Mouse (Mus musculus) frontal cortex, postnatal 36 days (tissue): ENCODE measurements around the gene Med15.
"Not testable (repeated sequence)": the region's sequence is repeated elsewhere in the genome, so short reads cannot be mapped to it uniquely, and the experiment has no call there.

Source experiments
- DNase-seq, 2 experiments: peaks; one replicate each; pipeline ENCODE4 v3.0.0; 2022; ENCODE audit warnings: low spot score in 2 of 2

Med15 gene

GRCm38 (mm10) chr16:17732841-17733340 is at the start of gene Med15:
TSS of gene Med15 (minus strand) at chr16:17732891.
- DNase-seq = no peak

- DNase-seq = no peak
These were observed 47.0 kb upstream of the Med15 start for GRCm38 (mm10) chr16:17779692-17780091.

DNA sequence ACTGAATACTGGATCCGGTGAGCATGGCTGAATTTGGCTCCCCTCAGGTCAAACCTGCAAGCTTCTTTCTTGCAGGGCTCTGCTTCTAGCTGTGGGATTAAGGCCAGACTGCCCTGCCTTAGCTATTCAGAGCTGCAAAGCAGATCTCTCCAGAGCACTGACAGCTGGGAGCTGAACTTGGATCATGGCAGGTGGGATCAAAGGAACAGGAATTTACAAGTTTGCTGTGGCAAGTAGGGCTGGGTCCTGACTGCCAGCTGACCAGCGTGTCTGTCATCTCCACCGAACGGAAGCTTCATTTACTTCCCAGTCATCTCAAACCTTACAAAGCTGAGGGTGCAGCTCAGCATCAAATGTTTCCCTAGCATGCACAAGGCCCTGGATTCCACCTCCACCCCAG is 45.5 kb upstream of the Med15 start:
- DNase-seq = no peak

DNA sequence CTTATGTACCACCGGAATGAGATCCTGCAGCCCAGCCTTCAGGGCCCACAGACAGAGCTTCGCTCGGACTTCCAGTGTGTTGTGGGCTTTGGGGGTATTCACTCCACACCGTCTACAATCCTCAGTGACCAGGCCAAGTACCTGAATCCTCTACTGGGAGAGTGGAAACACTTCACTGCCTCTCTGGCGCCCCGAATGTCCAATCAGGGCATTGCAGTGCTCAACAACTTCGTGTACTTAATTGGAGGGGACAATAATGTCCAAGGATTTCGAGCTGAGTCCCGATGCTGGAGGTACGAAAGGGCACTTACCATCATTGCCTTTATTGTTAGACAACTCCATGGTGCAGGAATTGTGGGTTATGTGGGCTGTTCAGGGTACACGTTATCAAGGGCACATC is 44.1 kb upstream of the Med15 start:
- no peak for DNase-seq

DNA sequence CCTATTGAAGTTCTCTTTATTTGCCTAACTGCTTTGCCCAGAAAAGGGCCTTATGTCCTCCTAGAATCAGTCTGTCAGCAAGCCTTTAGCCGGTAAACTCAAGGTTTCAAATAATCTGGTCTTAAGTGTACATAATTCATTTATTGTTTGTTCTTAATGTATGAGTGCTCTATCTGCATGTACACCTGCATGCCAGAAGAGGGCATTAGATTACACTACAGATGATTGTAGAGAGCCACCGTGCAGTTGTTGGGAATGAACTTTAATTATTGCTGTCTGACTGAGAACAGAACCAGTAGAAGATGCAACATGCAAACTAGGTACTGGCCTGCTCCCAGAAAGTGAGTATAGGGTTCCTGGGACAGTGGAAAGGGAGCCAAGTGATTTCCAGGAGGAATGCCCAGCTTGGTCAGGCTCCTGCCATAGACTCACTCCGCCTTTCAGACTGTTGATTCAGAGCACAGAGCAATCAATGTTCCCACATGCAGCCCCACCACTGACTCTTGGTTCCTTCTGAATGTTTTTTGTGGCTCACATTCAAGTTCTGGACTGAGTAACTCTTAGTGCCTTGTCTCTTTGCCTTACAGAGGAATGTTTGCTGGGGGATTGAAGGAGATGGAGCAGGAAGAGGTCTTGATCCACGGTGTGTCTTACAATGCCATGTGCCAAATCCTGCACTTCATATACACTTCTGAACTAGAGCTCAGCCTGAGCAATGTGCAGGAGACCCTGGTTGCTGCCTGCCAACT is 38.6 kb upstream of the Med15 start:
- DNase-seq = no peak

GRCm38 (mm10) chr16:17768834-17769233 is 36.1 kb upstream of the Med15 start:
- DNase-seq = peak; percentile 13 to 55

- no peak for DNase-seq
These were observed 31.4 kb upstream of the Med15 start for GRCm38 (mm10) chr16:17764108-17764511.

GRCm38 (mm10) chr16:17761074-17761473 is 28.4 kb upstream of the Med15 start:
- no peak for DNase-seq

- peak in 1 of 2 experiments; percentile 7 for DNase-seq
These were observed 28.0 kb upstream of the Med15 start for GRCm38 (mm10) chr16:17760657-17761056.

GRCm38 (mm10) chr16:17759813-17760321 is 27.2 kb upstream of the Med15 start:
- DNase-seq = peak; percentile 35 to 45

GRCm38 (mm10) chr16:17759344-17759773 is 26.7 kb upstream of the Med15 start, which contains the start of gene Klhl22:
TSS of gene Klhl22 (plus strand) at chr16:17759618.
- DNase-seq = peak; percentile 86 to 89

- no peak for DNase-seq
These were observed 26.2 kb upstream of the Med15 start for GRCm38 (mm10) chr16:17758902-17759301.

- no peak for DNase-seq
These were observed 25.1 kb upstream of the Med15 start for GRCm38 (mm10) chr16:17757756-17758155.

GRCm38 (mm10) chr16:17753686-17754085 is 21.0 kb upstream of the Med15 start:
- DNase-seq = no peak

DNA sequence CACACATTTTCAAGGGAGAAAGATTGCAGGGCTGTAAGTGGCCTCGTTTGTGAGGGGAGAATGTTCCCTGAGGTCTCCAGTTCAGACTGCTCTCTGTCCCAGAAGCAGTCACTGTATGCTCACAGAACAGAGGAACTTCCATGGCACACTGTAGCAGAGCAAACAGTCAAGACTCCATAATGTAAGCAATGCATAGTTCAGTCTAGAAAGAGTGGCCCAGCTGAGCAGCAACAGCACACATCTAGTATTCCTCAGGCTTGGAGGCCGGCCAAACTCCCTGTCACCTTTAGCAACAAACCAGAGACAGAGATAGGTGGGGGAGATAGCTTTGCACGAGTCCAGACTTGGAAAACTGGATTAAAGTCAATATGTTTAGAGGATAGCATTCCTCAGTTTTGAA is 20.3 kb upstream of the Med15 start:
- DNase-seq = no peak

GRCm38 (mm10) chr16:17745067-17745466 is 12.4 kb upstream of the Med15 start:
- DNase-seq = no peak

GRCm38 (mm10) chr16:17744536-17744935 is 11.8 kb upstream of the Med15 start:
- no peak for DNase-seq

DNA sequence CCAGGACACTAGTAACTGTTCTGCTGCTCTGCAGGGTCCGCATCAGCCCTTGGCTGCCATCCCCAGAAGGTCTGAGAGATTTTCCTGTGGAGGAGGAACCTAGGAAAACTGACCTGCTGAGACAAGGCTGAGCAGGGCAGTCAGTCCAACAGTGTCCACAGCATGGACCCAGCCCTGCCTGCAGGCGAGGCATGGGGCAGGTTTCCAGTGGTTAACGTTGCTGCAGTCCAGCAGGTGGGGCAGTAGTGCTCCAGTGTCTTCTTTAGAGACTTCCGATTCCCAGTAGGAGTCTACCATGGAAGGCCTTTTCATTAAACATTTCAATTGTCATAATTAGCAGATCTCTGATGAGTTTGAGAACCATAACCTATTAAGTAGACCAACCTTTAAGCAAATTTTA is 10.6 kb upstream of the Med15 start:
- no peak for DNase-seq

GRCm38 (mm10) chr16:17742810-17743209 is 10.1 kb upstream of the Med15 start:
- no peak for DNase-seq

GRCm38 (mm10) chr16:17740080-17740479 is 7.4 kb upstream of the Med15 start:
- DNase-seq = no peak

DNA sequence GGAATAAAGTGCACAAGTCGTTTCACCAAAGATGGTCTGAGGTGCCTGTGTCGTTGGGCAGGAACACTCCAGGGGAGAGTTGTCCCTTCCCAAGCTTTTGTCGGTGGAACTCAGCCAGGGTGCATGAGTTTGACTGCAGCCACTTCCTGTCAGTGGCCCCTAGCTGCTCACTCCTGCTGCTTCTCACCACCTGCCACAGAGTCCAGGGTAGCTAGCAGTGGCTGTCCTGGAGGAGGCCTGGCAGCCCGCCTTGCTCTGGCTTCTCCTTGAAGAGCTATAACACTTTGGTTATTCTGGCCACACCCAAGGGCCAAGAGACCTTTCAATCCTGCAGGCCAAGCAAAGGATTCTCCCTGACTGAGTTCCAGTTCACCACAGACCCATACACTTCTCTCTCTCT is 3.5 kb upstream of the Med15 start:
- no peak for DNase-seq

GRCm38 (mm10) chr16:17734872-17735271 is 2.2 kb upstream of the Med15 start:
- not testable (repeated sequence) for DNase-seq

DNA sequence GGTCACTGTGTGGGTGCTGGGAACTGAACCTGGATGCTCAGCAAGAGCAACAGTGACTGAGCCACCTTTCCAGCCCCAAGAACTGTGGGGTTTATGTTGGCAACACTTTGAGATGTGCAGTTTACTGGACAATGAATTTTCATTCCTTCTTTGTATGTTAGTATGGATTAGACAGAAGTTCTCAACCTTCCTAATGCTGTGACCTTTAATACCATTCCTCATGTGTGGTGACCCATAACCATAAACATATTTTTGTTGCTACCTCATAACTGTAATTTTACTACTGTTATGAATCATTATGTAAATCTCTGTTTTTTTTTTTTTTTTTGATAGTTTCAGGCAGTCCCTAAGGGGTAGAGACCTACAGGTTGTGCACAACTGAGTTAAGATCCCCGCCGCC is 955 bp upstream of the Med15 start:
- DNase-seq = no peak
